Mouse (Mus musculus) forebrain, embryonic 10.5 days (tissue): Measurements from ENCODE around the gene Wdr54. TPM values are rescaled to one million over a fixed set of nuclear protein-coding genes. Genes with fewer than 3 reads are reported as not detected.
A peak's percentile ranks its signal among the peaks of the same experiment; 100 is the strongest.

Experiments
- DNase-seq: peaks from one replicate; pipeline ENCODE4 v3.0.0-alpha.2; 2017; ENCODE audit warnings: low spot score; ENCODE audit errors: extremely low spot score
- H3K27ac ChIP-seq: fragments of 300-500 bp; sonication (generic); 2 replicates; pipeline ENCODE4 v1.5.1; 2016; ENCODE audit warnings: mild to moderate bottlenecking
- H3K27me3 ChIP-seq: fragments of 300-500 bp; sonication (generic); 2 replicates; pipeline ENCODE4 v1.6.1; 2016; ENCODE audit warnings: mild to moderate bottlenecking; ENCODE audit not compliant: poor library complexity, severe bottlenecking
- H3K36me3 ChIP-seq: fragments of 300-500 bp; sonication (generic); replicated peaks from 2 replicates; pipeline ENCODE4 v1.6.1; 2016; ENCODE audit warnings: mild to moderate bottlenecking, moderate library complexity
- H3K4me1 ChIP-seq: fragments of 300-500 bp; sonication (generic); 2 replicates; pipeline ENCODE4 v1.6.1; 2016
- H3K4me3 ChIP-seq: fragments of 300-500 bp; sonication (generic); 2 replicates; pipeline ENCODE4 v1.5.1; 2016; ENCODE audit warnings: mild to moderate bottlenecking, moderate library complexity
- H3K9me3 ChIP-seq: fragments of 300-500 bp; sonication (generic); 2 replicates; pipeline ENCODE4 v1.6.1; 2016; ENCODE audit warnings: mild to moderate bottlenecking, moderate library complexity
- whole genome bisulfite sequencing: fragments of 180-500 bp; shearing (Covaris S2); methylation state at CpG from one replicate; pipeline ENCODE4 v1.1.7; 2016; 5-methylcytosine and 5-hydroxymethylcytosine counted together
- polyA plus RNA-seq: library from polyadenylated mRNA; unstranded; fragments of >200 nt; fragmentation: Nextera tagmentation; extraction: Ambion mirVana; gene quantifications from 2 replicates; pipeline ENCODE4 v1.2.1, GENCODE M21; 2016

Wdr54 gene
- polyA plus RNA-seq, 1 experiment from 2014 or later = 13.9 TPM

GRCm38 (mm10) chr6:83107566-83108400 is 48.4 kb downstream of the Wdr54 start:
- peak overlapping the region; percentile 94 for H3K27ac ChIP-seq
- WGBS = 31% methylated on average over 13 of the region's 13 CpGs

GRCm38 (mm10) chr6:83104158-83104557 is 52.0 kb downstream of the Wdr54 start:
- Histone ChIP-seq H3K4me3 (no peak overlapping the region), H3K36me3 (peaks cover 9% of the 10 kb centered on the region), H3K27me3 (peaks cover 28% of the 10 kb centered on the region), H3K9me3 (no peaks in the 10 kb centered on the region), H3K27ac (no peak overlapping the region), H3K4me1 (peaks cover 43% of the 10 kb centered on the region)
- no peak for DNase-seq
- WGBS = 80% methylated on average over 4 of the region's 4 CpGs

More at GRCm38 (mm10) chr6:83107566-83108400, 48.4 kb downstream of the Wdr54 start:
- peak; percentile 84 for DNase-seq
- Histone ChIP-seq H3K27me3 (peaks cover 8% of the 10 kb centered on the region), H3K4me1 (peaks cover 37% of the 10 kb centered on the region), H3K4me3 (peak overlapping the region; percentile 94), H3K9me3 (no peaks in the 10 kb centered on the region), H3K36me3 (peaks cover 22% of the 10 kb centered on the region)

GRCm38 (mm10) chr6:83103130-83103650 is 53.0 kb downstream of the Wdr54 start:
- peaks cover 9% of the 10 kb centered on the region for H3K36me3 ChIP-seq
- no peak overlapping the region for H3K27ac ChIP-seq
- H3K4me1 ChIP-seq = peaks cover 36% of the 10 kb centered on the region
- no peaks in the 10 kb centered on the region for H3K9me3 ChIP-seq
- H3K4me3 ChIP-seq = peak overlapping the region; percentile 84
- peaks cover 28% of the 10 kb centered on the region for H3K27me3 ChIP-seq
- WGBS = 34% methylated on average over 11 of the region's 11 CpGs
- DNase-seq = no peak

GRCm38 (mm10) chr6:83101688-83102556 is 54.3 kb downstream of the Wdr54 start:
- WGBS = under 1% methylated on average over 74 of the region's 74 CpGs
- Histone ChIP-seq H3K4me3 (peak overlapping the region; percentile 84), H3K36me3 (peaks cover 4% of the 10 kb centered on the region; the same call in 1 of the 2 replicates), H3K4me1 (peaks cover 27% of the 10 kb centered on the region), H3K9me3 (no peaks in the 10 kb centered on the region), H3K27ac (peak overlapping the region; percentile 89), H3K27me3 (peaks cover 28% of the 10 kb centered on the region)
- peak; percentile 79 for DNase-seq

GRCm38 (mm10) chr6:83101316-83101687 is 54.9 kb downstream of the Wdr54 start, which contains the start of the genes Ccdc142 and Gm42688:
TSS of gene Ccdc142 (plus strand) at chr6:83101601.
TSS of gene Gm42688 (plus strand) at chr6:83101617.
- peaks cover 4% of the 10 kb centered on the region; the same call in 1 of the 2 replicates for H3K36me3 ChIP-seq
- peak within 1 kb of the TSS; percentile 84 for H3K4me3 ChIP-seq
- peaks cover 27% of the 10 kb centered on the region for H3K4me1 ChIP-seq
- under 1% methylated on average over 25 of the region's 25 CpGs for WGBS
- H3K27me3 ChIP-seq = peaks cover 31% of the 10 kb centered on the region
- no peak for DNase-seq
- H3K27ac ChIP-seq = peak within 1 kb of the TSS; percentile 89
- H3K9me3 ChIP-seq = no peaks in the 10 kb centered on the region

Other genes starting within 250 kb of the Wdr54 start
- 1.8 TPM in 2 replicates for gene Sema4f, start 216.6 kb downstream of the Wdr54 start, polyA plus RNA-seq
- gene M1ap, start 209.5 kb downstream of the Wdr54 start, polyA plus RNA-seq = 0.81 TPM in 1 of 2 replicates, not detected in the other
- gene Dok1, start 122.9 kb downstream of the Wdr54 start, polyA plus RNA-seq = 10.4 and 10.9 TPM in 2 replicates
- gene Loxl3, start 122.2 kb downstream of the Wdr54 start, polyA plus RNA-seq = 7.2 and 9.4 TPM in 2 replicates
- 164 and 169 TPM in 2 replicates for gene Aup1, start 101.9 kb downstream of the Wdr54 start, polyA plus RNA-seq
- gene Htra2, start 101.1 kb downstream of the Wdr54 start, polyA plus RNA-seq = 78.1 and 92.0 TPM in 2 replicates
- 1.7 TPM in 2 replicates for gene Dqx1, start 98.6 kb downstream of the Wdr54 start, polyA plus RNA-seq
- not detected in 2 replicates for gene Tlx2, start 86.1 kb downstream of the Wdr54 start, polyA plus RNA-seq
- gene Pcgf1, start 78.5 kb downstream of the Wdr54 start, polyA plus RNA-seq = 37.6 and 39.4 TPM in 2 replicates
- gene Lbx2, start 70.0 kb downstream of the Wdr54 start, polyA plus RNA-seq = 0.20 and 0.29 TPM in 2 replicates
- 2.6 and 3.1 TPM in 2 replicates for gene Ccdc142, start 54.8 kb downstream of the Wdr54 start, polyA plus RNA-seq
- gene Gm42688, start 54.8 kb downstream of the Wdr54 start, polyA plus RNA-seq = 1.9 and 2.2 TPM in 2 replicates
- gene Mrpl53, start 47.4 kb downstream of the Wdr54 start, polyA plus RNA-seq = 135 and 149 TPM in 2 replicates
- 32.6 and 38.3 TPM in 2 replicates for gene Mogs, start 40.9 kb downstream of the Wdr54 start, polyA plus RNA-seq
- gene Wbp1, start 34.8 kb downstream of the Wdr54 start, polyA plus RNA-seq = 125 and 137 TPM in 2 replicates
- 17.5 and 19.2 TPM in 2 replicates for gene Ino80b, start 31.0 kb downstream of the Wdr54 start, polyA plus RNA-seq
- gene Rtkn, start 20.9 kb downstream of the Wdr54 start, polyA plus RNA-seq = 32.1 and 32.7 TPM in 2 replicates
- 1.3 and 1.9 TPM in 2 replicates for gene 1700003E16Rik, start within 50 bp of the Wdr54 start, polyA plus RNA-seq
- 88.8 and 93.8 TPM in 2 replicates for gene Dctn1, start 9.5 kb upstream of the Wdr54 start, polyA plus RNA-seq
- gene Slc4a5, start 63.4 kb upstream of the Wdr54 start, polyA plus RNA-seq = 0.30 and 1.1 TPM in 2 replicates
- gene Mthfd2, start 169.5 kb upstream of the Wdr54 start, polyA plus RNA-seq = 64.5 and 65.7 TPM in 2 replicates
- 55.2 and 59.3 TPM in 2 replicates for gene Mob1a, start 169.6 kb upstream of the Wdr54 start, polyA plus RNA-seq
- 168 and 172 TPM in 2 replicates for gene Bola3, start 192.8 kb upstream of the Wdr54 start, polyA plus RNA-seq